Mouse (Mus musculus) erythroblast, adult 5-6 weeks (primary cell): ENCODE results near the gene Siah3. TPM values are rescaled to one million over a fixed set of nuclear protein-coding genes. Genes with fewer than 3 reads are reported as not detected.

Source experiments
- ATAC-seq: replicated peaks from 2 replicates; pipeline ENCODE4 v1.8.0; 2016; ENCODE audit warnings: moderate number of reproducible peaks, mild to moderate bottlenecking, moderate TSS enrichment, inconsistent platforms; ENCODE audit not compliant: poor library complexity, low FRiP score, severe bottlenecking
- total RNA-seq, 2 experiments: library from RNA; stranded (forward) in 1 of 2; stranded (reverse) in 1 of 2; fragments of 150-400 nt in 1 of 2; fragments of 200-764, 138-1000 nt in 1 of 2; gene quantifications; 2 replicates each; pipeline versions ENCODE4 v1.2.3 to v1.2.4; 2015 to 2017; ENCODE audit warnings: low replicate concordance in 2 of 2

The Siah3 gene
- total RNA-seq, 2 experiments from 2014 or later: not detected

DNA sequence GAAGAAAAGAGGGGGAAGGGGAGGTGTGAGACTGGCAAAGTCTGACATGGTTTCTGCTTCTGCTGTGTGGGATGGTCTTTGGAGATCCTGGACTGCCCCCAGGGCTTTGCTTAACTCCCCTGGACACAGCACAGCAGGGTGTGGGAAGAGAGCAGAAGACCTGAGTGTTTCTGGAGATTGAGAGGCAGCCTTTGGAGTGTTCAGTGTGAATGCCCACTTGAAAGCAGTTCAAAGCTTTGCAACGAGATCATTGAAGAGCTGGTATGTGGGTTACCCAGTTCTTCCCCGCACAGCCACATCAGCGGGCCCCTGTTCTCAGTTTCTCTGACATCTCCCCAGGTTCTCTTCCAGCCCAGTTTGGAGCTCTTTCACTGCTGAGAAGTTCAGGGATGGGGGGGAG is 4.7 kb downstream of the Siah3 start:
- no peak for ATAC-seq

DNA sequence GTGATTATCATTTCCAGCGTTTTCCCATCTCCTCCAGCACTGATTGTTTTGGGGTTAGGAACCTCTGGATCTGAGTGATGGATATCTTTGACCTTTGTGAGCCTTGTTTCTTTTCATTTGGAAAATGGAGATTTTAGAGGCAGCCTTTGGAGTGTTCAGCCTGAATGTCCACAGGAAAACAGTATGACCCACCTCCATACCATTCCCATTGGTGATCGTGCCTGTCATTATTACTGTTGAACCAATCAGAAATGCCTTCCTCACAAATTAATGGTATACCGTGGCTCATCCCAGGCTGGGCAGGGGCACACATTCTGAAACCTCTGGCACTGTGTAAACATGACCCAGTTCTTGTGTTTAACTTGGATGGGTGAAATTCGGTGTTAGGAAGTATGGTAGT is 6.0 kb downstream of the Siah3 start:
- no peak for ATAC-seq

DNA sequence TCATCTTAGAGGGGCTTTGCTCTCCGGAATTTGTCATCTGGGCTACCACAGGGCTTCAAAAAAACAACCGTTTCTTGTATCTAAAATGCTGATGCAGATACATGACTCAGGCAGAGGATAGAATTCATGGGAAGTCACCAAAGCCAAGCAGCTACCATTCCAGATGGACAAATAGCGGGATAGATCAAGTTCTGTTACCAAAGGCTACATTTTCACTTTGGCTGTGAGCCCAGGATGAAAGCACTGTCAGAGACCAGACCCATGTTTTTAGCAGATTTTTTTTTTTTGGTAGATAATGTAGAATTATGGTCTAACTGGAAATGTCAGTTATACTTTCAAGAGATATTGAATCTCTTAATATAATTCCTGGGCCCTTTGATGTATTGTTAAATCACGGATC is 7.4 kb downstream of the Siah3 start:
- ATAC-seq: no peak

DNA sequence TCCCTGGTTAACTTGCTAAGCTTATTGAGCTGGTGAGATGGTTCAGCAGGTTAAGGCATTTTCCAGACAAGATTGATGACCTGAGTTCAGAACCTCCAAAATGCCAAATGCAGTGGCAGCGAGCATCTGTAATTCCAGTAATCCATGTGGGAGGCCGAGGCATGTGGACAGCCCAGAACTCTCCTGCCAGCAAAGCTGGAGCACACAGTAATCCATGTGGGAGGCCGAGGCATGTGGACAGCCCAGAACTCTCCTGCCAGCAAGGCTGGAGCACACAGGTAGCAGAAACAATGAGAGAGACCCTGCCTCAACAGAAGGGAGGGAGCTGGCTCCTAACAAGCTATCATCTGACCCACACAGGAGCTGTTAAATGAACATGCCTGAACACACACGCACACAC is 13.2 kb downstream of the Siah3 start:
- no peak for ATAC-seq

DNA sequence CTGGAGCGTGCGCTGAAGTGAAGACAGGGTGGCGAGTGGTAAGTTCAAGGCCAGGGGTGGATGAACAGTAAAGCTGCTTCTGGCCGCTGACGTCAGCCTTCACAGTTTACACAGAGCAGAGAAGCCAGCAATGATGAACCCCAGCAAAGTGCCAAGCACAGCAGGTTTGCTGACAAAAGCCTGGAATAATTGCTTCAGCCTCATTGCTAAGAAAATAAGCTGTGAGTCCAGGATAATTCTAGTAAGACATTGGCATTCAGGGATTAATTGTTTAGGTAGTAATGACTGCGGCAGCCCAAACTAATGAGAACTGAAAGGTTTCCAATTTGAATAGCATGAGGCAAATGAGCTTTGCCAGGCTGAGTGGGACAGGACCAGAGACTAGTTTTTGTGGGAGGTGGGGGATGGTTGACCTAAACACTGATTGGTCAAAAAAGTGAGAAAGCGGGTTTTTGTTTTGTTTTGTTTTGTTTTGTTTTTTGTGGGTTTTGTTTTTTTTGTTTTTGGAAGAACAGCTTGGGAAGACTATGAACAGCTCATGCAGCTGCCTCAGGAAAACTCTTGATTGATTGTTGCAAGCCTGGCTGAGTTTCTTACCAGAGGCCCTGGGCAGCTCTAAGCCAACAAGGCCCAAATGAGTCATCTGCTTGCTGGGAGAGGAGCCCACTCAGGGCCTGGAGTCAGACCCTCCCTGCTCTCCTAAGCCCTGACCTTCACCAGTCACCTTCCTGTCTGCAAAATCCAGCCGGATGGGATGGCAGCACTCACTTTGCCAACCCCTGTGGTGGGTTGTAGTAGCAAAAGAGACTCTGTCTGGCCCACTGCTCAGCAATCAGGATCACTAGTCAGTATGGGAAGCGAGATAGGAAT is 17.5 kb downstream of the Siah3 start:
- no peak for ATAC-seq

DNA sequence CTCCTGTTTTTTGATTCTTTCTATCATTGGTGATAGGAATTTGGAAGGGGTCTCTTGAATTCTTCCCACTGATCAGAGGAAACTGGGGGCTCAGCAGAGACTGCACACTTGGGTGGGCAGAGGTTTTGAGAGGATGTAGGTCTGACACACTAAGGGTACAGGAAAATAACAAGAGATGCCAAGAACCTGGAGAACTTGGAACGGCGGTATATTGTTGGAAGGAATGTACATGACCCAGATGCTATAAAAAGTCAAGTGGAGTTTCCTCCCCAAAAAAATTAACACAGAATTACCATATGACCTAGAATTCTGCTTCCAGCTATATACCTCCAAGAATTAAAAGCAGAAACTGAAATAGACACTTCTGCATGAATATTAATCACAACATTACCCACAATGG is 20.1 kb downstream of the Siah3 start:
- no peak for ATAC-seq

DNA sequence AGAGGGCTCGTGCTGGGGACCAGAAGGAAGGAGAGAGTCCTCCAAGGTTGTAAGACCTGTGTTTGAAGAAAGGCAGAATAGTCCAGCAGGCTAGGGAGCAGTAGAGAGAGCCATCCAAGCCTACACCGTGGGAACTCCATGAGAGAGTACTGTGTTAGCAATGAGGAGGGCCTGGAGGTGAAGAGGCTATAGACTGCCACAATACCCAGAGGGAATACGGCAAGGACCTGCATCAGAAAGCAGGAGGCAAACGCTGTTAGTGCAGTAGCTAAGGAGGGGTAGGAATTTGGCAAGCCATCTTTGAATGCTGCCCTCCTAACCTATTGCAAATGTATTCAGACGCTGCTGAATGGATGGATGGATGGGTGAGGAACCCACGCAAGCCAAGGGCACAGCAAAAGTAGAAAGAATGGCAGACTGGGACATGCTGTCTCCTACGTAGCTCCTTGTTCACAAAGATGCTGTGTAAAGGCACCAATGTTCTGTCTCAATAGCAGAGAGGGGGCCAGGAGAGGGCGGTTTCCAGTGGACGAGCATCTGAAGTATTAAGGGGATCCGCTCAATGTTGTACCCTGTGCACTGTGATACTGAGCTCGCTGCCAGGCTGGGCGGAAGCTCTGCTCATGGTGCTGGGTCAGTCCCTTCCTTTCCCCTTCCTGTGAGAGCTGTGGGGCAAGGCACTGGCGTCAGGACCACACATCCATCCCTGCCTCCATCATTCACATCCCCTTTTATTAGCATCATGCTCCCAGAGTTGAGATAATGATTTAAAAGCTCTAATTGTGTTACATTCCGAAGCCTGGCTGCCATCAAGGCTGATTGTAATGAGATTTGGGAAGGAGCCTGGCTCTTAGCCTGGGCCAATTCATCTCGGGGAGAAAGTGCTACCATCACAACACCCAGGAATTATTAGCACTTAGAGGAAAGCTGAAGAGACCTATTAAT is 26.7 kb downstream of the Siah3 start:
- no peak for ATAC-seq

DNA sequence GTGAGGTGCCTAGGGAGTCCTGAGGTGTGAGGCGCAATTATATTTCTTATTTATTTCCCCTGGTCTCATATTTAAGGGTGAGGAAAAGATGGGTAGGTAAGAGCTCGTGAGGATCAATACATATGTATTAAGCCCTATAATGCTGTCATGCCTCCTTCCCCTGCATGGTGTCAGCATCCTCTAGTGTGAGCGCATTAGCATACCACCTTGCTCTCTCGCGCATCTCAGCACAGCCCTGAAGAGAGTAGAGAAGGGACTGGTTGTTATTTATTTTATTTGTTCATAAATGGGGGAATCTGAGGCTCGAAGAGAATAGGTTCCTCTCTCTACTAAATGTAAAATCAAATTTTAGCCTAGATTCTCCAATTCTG is 27.4 kb downstream of the Siah3 start:
- no peak for ATAC-seq

DNA sequence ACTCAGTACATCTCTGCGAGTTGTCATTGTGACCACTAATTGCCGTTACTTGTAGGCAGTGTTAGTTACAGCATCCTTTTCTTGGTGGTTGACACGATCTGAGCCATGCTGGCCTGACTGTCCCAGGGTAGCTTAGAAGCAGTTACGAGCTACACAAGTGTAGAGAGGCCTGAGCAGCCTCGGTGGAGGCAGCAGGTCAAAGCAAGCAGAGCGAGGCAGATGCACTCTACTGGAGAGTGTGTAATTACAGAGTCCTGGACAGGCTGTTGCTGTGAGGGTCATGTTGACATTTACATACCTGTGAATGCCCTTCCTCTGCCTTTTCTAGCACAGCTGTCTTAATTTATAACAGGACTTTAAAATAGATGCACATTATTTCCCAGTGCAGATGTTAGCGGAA is 32.1 kb downstream of the Siah3 start:
- ATAC-seq: no peak

DNA sequence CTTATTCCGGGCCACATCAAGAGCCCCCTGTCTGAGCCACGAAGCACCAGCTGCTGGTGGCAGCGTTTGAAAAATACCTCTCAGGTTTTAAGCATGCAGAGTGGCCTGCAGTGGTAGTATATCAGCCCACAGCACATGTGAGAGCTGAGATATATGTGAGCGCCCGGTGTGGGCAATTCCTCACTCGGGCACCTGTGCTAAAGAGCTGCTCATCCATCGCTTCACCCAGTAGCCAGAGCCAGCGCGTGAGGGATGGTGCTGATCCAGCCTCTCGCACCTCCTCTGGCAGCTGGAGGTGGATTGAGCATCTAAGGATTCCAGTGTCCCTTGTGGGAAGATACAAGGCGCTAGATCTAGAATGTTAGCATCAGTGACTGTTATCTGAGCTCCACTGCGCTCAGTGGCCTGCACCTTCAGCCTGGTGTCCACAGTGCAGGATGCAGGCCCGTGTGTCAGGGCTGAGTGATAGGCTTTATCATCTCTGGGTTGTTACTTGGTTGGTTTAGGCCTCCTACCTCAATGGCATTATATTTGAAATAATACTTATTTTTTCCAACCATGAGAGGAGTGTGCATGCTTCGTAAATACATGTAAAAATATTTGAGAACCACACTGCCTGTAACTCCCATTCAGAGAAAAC is 37.9 kb downstream of the Siah3 start:
- ATAC-seq: no peak

DNA sequence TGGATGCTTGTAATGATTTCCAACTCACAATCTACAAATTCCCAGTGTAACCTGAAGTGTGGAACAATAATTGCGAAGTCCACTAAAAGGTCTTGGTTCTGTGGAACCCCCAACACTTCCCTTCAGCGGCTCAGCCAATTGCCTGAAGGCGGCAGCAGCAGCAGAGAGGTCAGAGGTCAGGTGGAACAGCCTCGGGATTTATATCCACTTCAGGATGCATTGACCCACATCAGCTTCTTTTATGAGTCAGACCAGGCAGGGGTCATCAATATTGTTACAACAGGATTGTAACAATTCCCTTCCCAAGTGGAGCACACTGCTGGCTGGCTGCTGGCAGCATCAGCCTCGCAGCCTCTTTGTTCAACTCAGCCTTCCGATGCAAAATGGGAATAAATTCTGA is 39.1 kb downstream of the Siah3 start:
- ATAC-seq: no peak

DNA sequence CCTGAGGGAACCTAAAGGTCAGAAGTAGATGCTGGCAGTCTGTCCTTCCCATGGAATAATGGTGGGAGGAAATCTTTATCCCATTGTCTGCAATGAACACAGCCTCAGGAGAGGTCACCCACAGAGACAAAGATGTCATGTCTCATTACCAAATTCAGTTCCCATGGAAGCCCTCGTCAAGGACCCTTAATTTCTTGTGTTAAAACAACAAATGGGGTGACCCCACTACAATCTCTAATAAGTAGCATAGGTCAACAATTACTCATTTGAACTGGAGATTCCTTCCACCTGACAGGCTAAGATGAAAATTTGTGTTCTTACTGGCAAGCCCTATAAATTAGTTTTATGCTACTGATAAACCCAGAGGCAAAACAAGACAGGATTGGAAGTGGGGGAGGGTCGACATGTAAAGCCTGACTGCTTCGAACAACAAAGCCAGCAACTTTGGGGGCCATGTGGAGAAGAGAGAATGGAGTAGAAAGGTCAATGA is 45.8 kb downstream of the Siah3 start:
- no peak for ATAC-seq

DNA sequence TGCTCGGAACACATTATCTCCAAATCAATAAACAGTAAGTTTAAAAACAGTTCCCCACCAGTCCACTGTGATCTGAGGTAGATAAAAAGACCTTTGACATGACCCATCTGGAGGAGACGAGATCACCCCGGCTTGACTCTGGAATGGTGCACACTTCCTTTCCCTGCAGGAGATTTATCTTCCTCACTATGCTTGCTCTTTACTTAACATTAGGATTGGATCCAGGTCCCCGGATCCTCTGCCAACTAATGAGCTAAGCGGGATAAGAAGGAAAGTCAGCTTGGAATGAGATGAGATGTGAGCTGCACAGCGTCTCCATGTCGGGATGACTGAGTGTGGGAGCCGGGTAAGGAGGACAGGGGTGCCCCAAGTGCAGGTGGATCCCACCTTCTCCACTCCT is 46.7 kb downstream of the Siah3 start:
- ATAC-seq: no peak

DNA sequence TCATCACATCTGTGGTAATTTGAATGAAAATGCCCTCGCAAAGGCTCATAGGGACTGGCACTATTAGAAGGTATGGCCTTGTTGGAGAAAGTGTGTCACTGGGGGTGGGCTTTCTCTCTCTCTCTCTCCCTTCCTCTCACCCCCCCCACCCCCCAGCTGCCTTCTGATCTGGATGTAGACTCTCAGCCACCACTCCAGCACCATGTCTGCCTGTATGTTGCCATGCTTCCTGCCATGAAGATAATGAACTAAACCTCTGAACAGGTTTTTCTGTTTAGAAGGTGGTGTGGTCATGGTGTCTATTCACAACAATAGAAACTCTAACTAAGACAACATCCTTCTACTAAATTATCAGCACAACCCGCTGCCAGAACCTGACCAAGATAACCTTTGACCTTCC is 48.5 kb downstream of the Siah3 start:
- no peak for ATAC-seq

DNA sequence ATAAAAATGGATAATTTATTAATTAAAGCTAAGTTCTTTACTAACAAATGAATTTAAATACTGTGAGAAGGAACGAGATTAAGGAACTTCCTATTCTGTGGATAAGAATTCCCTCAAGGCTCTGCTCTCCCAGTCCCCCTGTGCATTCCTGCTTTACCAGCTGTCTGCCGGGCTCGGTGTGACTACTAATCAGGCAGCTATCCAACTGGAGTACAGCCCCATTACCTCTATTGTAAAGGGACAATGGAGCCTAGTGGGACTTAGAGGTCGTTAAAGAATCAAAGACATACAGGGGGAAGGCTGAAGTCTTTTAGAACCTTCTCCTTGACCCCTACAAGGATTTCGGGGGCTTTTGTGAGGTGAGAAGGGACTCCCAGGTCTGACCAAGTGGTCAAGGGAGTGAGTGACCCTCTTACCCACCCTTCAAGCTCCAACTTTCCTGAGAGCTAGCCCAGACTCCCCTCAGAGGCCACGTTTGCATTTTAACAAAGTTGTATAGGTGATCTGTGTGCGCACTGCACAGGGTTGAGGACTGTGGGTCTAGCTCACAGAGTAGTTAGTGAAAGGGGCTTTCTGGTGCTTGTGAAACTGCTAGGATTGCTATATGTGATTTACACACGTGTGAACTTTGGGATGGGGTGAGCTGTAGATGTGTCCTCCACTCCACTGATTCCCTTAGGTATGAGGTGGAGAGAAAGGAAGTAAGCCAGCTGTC is 49.5 kb downstream of the Siah3 start:
- no peak for ATAC-seq

DNA sequence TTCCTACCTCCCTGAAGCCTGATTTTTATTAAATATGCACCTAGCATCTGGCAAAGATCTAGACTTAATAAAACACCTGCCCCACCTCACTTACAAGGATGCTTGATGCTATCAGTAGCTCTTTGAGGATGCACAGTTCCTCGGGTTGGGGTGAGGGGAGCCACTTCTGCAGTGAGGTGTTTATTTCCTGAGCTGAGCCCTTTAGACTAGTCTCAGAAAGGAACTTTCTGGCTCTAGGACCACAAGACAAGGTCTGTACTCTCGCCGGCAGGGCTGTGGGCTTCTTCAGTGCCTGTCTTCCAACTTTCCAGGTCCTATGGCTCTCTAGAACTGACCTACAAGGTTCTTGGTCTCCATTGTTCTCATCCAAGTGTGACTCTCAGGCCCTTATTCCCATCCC is 50.5 kb downstream of the Siah3 start:
- no peak for ATAC-seq

DNA sequence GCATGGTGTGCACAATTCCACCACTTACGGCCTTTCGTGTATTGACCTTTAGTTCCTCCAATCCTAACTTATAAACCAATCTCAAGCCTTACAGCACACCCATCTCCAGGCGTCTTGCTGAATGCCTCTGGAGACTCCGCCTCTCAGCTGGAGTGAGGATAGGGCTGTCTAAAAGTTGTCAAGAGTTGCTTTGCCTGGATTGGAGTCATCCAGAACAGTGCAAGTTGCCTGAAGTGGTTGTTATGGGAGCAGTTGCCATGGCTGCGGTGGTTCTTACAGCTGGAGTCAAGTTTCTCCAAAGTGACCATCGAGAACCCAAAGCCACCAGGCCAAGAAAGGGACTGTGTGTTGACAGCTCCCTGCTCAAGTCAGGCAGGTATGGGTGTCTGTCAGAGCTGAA is 54.3 kb downstream of the Siah3 start:
- ATAC-seq: no peak

DNA sequence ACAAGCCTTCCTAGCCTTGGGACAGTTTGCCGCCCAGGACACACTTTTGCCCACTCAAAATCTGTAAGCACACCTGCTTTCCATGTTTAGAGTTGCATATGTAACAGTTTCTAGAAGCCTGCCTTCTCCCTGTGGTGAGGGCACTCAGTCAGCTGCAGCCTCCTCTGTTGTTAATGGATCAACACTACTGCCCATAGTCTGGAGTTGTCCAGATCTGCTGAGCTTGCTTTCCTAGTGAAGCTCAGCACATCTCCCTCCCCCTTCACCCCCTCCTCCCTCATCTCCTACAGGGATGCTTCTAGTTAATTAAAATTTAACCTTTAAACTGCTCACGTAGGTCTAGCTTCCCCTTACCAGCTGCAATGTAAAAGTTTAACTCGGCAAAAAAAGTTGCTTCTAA is 57.2 kb downstream of the Siah3 start:
- no peak for ATAC-seq

DNA sequence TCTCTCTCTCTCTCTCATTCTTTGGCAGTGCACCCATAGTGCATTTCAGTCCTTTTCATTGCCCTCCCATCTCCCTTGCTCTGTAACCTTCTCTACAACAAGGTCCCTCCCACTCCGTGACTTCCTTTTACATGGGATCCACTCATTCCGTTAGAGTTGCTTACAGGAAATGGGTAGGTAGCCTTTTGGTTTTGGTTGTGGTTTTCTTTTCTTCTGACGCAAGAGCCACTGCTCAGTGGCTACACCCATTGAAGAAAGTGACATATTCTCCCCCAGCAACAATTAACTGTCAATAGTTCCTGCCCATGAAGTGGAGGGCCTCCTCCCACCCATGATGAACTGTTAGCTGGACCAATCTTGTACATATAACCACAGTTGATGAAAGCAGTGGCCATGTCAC is 60.4 kb downstream of the Siah3 start:
- no peak for ATAC-seq
